ENCODE assay signal across 7 mouse cellular contexts in genomic region chr11:19203968-19204367, GRCm38 (mm10).
A peak's percentile ranks its signal among the peaks of the same experiment; 100 is the strongest.
DNase-seq lines count a peak whose midpoint lies in the region; ATAC-seq and TF ChIP-seq lines count a peak whose summit lies in the region.

No protein-coding gene starts in this region.

- no peaks in the 10 kb centered on the region for H3K9me3 ChIP-seq in MEL (replicated peaks; ENCODE audit: insufficient read depth, low read length)
- no peaks in the 10 kb centered on the region for H3K9me3 ChIP-seq in kidney, postnatal 0 days (replicated peaks; ENCODE audit: low read length)
- no peaks in the 10 kb centered on the region for H3K9me3 ChIP-seq in limb, embryonic 14.5 days (ENCODE audit: control insufficient read depth, low read length)
- H3K9me3 ChIP-seq in stomach, embryonic 16.5 days (replicated peaks; ENCODE audit: control insufficient read depth, low read length) = no peaks in the 10 kb centered on the region

- no peak overlapping the region for H3K4me2 ChIP-seq in kidney, postnatal 0 days (ENCODE audit: low read length)
- no peak overlapping the region for H3K4me2 ChIP-seq in limb, embryonic 14.5 days (replicated peaks; ENCODE audit: low read depth, low read length, severe bottlenecking)
- H3K4me2 ChIP-seq in stomach, embryonic 16.5 days (ENCODE audit: low read depth, low read length) = peak overlapping the region; percentile 31

- no peak overlapping the region for H3K9ac ChIP-seq in MEL (ENCODE audit: control insufficient read depth, low read depth, low read length, poor library complexity, severe bottlenecking)
- H3K9ac ChIP-seq in kidney, postnatal 0 days (ENCODE audit: low read depth, low read length) = no peak overlapping the region
- H3K9ac ChIP-seq in limb, embryonic 14.5 days (ENCODE audit: low read depth, low read length, severe bottlenecking) = no peak overlapping the region
- no peak overlapping the region for H3K9ac ChIP-seq in stomach, embryonic 16.5 days (ENCODE audit: low read length)

- no peak overlapping the region for H3K4me3 ChIP-seq in MEL (ENCODE audit: control insufficient read depth in 1 of 2, insufficient read depth in 1 of 2, low read depth in 2 of 2, low read length in 2 of 2)
- no peak overlapping the region for H3K4me3 ChIP-seq in kidney, postnatal 0 days (replicated peaks; ENCODE audit: low read depth, low read length)
- no peak overlapping the region for H3K4me3 ChIP-seq in limb, embryonic 14.5 days (replicated peaks; ENCODE audit: low read length)
- no peak overlapping the region for H3K4me3 ChIP-seq in stomach, embryonic 16.5 days (replicated peaks; ENCODE audit: low read length)

- ATAC-seq in kidney, postnatal 0 days (replicated peaks; ENCODE audit: low FRiP score, low read depth) = no peak
- 0 out of 2 replicates have a peak, but pooled peaks have one; percentile 19 for ATAC-seq in limb, embryonic 14.5 days (ENCODE audit: low FRiP score, low read depth)
- no peak for ATAC-seq in stomach, embryonic 16.5 days (ENCODE audit: insufficient read depth, low FRiP score)

- WGBS in kidney, postnatal 0 days = 23% methylated on average over 5 of the region's 5 CpGs
- 19% methylated on average over 5 of the region's 5 CpGs for WGBS in limb, embryonic 14.5 days
- WGBS in stomach, embryonic 16.5 days = 45% methylated on average over 5 of the region's 5 CpGs

- no peaks in the 10 kb centered on the region for H3K79me2 ChIP-seq in MEL (ENCODE audit: control insufficient read depth, insufficient read depth, low read length, poor library complexity)

- no peak for DNase-seq in MEL (ENCODE audit: low read depth, low spot score)
- DNase-seq in NIH3T3 (ENCODE audit: low read depth) = peak; percentile 3
- DNase-seq in frontal cortex, postnatal 14 days (ENCODE audit: low spot score in 2 of 2) = peak; percentile 22 to 46
- peak; percentile 83 for DNase-seq in kidney, postnatal 0 days (ENCODE audit: low spot score)
- peak; percentile 73 for DNase-seq in limb, embryonic 14.5 days (ENCODE audit: low spot score)
- DNase-seq in natural killer cell, adult 2 months (ENCODE audit: low spot score in 2 of 2) = no peak

- H3K36me3 ChIP-seq in MEL (ENCODE audit: control insufficient read depth in 1 of 2, insufficient read depth in 2 of 2, low read length in 2 of 2) = peaks cover 2 to 26% of the 10 kb centered on the region in 2 experiments; a peak in 3 of 4 replicates
- no peaks in the 10 kb centered on the region for H3K36me3 ChIP-seq in kidney, postnatal 0 days (ENCODE audit: insufficient read depth, low read length)
- no peaks in the 10 kb centered on the region for H3K36me3 ChIP-seq in limb, embryonic 14.5 days (ENCODE audit: control insufficient read depth, insufficient read depth, low read length)
- H3K36me3 ChIP-seq in stomach, embryonic 16.5 days (ENCODE audit: control insufficient read depth, insufficient read depth, low read length) = no peaks in the 10 kb centered on the region

- peaks cover 12 to 26% of the 10 kb centered on the region in 2 experiments for H3K4me1 ChIP-seq in MEL (ENCODE audit: control insufficient read depth in 1 of 2, insufficient read depth in 2 of 2, low read length in 2 of 2)
- no peaks in the 10 kb centered on the region for H3K4me1 ChIP-seq in kidney, postnatal 0 days (replicated peaks; ENCODE audit: insufficient read depth, low read length)
- H3K4me1 ChIP-seq in limb, embryonic 14.5 days (ENCODE audit: control insufficient read depth, insufficient read depth, low read length) = peaks cover 14% of the 10 kb centered on the region
- no peaks in the 10 kb centered on the region; the same call in none of the 2 replicates for H3K4me1 ChIP-seq in stomach, embryonic 16.5 days (ENCODE audit: control insufficient read depth, insufficient read depth, low read length)

- no peak for TF ChIP-seq CTCF in MEL (IDR thresholded peaks at IDR 0.05 in 2 of 3, conservative IDR thresholded peaks at IDR 0.05 in 1 of 3; ENCODE audit: control insufficient read depth in 1 of 3, insufficient read depth in 1 of 3, low read depth in 2 of 3, low read length in 3 of 3, poor library complexity in 1 of 3, severe bottlenecking in 1 of 3)
- TF ChIP-seq CTCF in kidney, postnatal 0 days (IDR thresholded peaks at IDR 0.05; ENCODE audit: low read depth) = no peak

- peak overlapping the region; percentile 90 for H3K27ac ChIP-seq in MEL (ENCODE audit: control insufficient read depth, low read depth, low read length)
- no peak overlapping the region for H3K27ac ChIP-seq in kidney, postnatal 0 days
- no peak overlapping the region for H3K27ac ChIP-seq in limb, embryonic 14.5 days (replicated peaks; ENCODE audit: low read depth, low read length)
- H3K27ac ChIP-seq in stomach, embryonic 16.5 days (ENCODE audit: low read length) = no peak overlapping the region

- no peak for TF ChIP-seq EP300 in MEL (IDR thresholded peaks at IDR 0.05; ENCODE audit: low read depth in 1 of 2, low read length in 2 of 2)

- H3K27me3 ChIP-seq in MEL (ENCODE audit: control insufficient read depth in 1 of 2, insufficient read depth in 2 of 2, low read length in 2 of 2) = no peaks in the 10 kb centered on the region
- no peaks in the 10 kb centered on the region for H3K27me3 ChIP-seq in kidney, postnatal 0 days (ENCODE audit: insufficient read depth, low read length)
- H3K27me3 ChIP-seq in limb, embryonic 14.5 days (ENCODE audit: control insufficient read depth, insufficient read depth, low read length) = no peaks in the 10 kb centered on the region
- H3K27me3 ChIP-seq in stomach, embryonic 16.5 days (ENCODE audit: control insufficient read depth, insufficient read depth, low read length) = no peaks in the 10 kb centered on the region

- no peak for TF ChIP-seq RAD21 in MEL (IDR thresholded peaks at IDR 0.05; ENCODE audit: low read depth, low read length)

- TF ChIP-seq POLR2A in MEL (IDR thresholded peaks at IDR 0.05; ENCODE audit: control insufficient read depth in 1 of 2, insufficient read depth in 1 of 2, low read depth in 1 of 2, low read length in 2 of 2, poor library complexity in 1 of 2) = no peak
- TF ChIP-seq POLR2A in limb, embryonic 14.5 days (IDR thresholded peaks at IDR 0.05; ENCODE audit: borderline replicate concordance, extremely low read depth, insufficient read depth, insufficient read length) = no peak

TF ChIP-seq in MEL, 35 proteins besides CTCF, POLR2A, EP300 and RAD21:
- no peak for TF ChIP-seq GATA1 (IDR thresholded peaks at IDR 0.05; ENCODE audit: low read depth, low read length)
- no peak for TF ChIP-seq ETS1 (IDR thresholded peaks at IDR 0.05; ENCODE audit: low read depth, low read length)
- TF ChIP-seq UBTF (IDR thresholded peaks at IDR 0.05; ENCODE audit: borderline replicate concordance, insufficient read depth, low read depth, low read length) = no peak

Comparison
In these comparisons a context has a peak if more than half of its experiments do, and no peak if none do; other contexts are left out.
1. DNase-seq: peak in NIH3T3 (single experiment), frontal cortex, postnatal 14 days (2 of 2), kidney, postnatal 0 days (single experiment) and limb, embryonic 14.5 days (single experiment); none in MEL (single experiment) and natural killer cell, adult 2 months (0 of 2).